Mouse (Mus musculus) macrophage (primary cell): Measurements from ENCODE around the gene Cd68. TPM values are rescaled to one million over a fixed set of nuclear protein-coding genes. Genes with fewer than 3 reads are reported as not detected.

Source experiments
- H3K27ac ChIP-seq: fragments of 350-480 bp; formaldehyde crosslinking; 2 replicates; pipeline ENCODE4 v1.9.0; 2021
- H3K36me3 ChIP-seq: fragments of 350-480 bp; formaldehyde crosslinking; 2 replicates; pipeline ENCODE4 v1.9.0; 2021; ENCODE audit errors: inconsistent target
- H3K4me3 ChIP-seq: fragments of 350-480 bp; formaldehyde crosslinking; 2 replicates; pipeline ENCODE4 v1.9.0; 2021; ENCODE audit errors: inconsistent target
- H3K79me2 ChIP-seq: fragments of 350-480 bp; formaldehyde crosslinking; 2 replicates; pipeline ENCODE4 v1.9.0; 2021; ENCODE audit errors: inconsistent target
- WGBS: methylation state at CpG from one replicate; pipeline ENCODE4 v1.1.7; 2026; ENCODE audit warnings: inconsistent platforms; ENCODE audit not compliant: missing documents; 5-methylcytosine and 5-hydroxymethylcytosine counted together
- polyA plus RNA-seq: library from polyadenylated mRNA; stranded (reverse); fragments of 250-400 nt; gene quantifications from 3 replicates; pipeline ENCODE4 v1.2.4, GENCODE M21; 2018; ENCODE audit warnings: inconsistent platforms
- total RNA-seq, 78 experiments: library from RNA; depleted of rRNA; stranded (reverse); fragments of 250-400 nt; gene quantifications; 1 replicate in 9 of 78; 2 replicates in 24 of 78; 3 replicates in 43 of 78; 4 replicates in 2 of 78; pipeline ENCODE4 v1.2.4; 2018; ENCODE audit warnings: inconsistent platforms in 56 of 78

Gene Cd68
- total RNA-seq (2018; cell fraction: chromatin; rRNA removed) = 100 to 1,000 TPM in 22 of 26 experiments, 10 to 100 TPM in 4; 70.0 to 246 (median 131) TPM
- 1,000 to 10,000 TPM; 1,546 to 3,140 (median 2,433) TPM for total RNA-seq (2018; cell fraction: cytosol; rRNA removed)
- total RNA-seq (2018; cell fraction: nucleus; rRNA removed) = 1,000 to 10,000 TPM in 9 of 26 experiments, 100 to 1,000 TPM in 17; 241 to 1,293 (median 906) TPM
- polyA plus RNA-seq = 3,562 to 8,261 TPM (median 3,776 TPM) in 3 replicates

DNA sequence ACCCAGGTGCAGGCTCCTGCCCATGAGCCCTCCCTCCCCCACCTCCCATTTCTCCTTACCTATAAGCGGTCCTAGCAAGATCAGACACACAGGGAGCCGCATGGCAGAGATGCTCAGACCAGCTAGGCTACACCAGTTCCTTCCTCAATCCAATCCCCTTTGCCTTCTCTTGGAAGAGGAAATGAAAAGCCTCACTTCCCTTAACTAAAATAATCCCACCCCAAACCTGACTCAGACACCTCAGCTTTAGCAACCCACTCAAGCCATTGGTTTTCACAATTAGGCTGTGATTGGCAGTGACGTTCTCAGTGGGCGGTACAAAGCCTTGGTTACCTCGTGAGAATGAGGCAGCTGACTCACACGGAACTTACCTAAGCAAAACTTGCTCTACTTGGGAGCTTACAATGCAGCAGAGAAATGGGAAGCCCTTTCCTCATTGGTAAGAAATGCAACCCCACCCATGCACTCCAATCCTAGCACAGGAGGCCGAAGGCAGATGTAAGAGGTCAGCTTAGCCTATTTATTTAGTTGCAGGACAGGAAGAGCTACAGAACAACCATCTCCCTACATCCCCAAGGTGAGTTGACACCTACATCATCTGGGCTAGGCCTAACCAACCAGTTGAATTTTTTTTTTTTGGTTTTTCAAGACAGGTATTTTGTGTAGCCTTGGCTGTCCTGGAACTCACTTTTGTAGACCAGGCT, at the start of gene Cd68:
Gene Cd68 (minus strand): TSS at position 193 of the 704 bp plus-strand sequence.
- WGBS = 5% methylated on average over 5 of the region's 7 CpGs
- Histone ChIP-seq H3K36me3 (peaks cover 22% of the 10 kb centered on the region; the same call in 1 of the 2 replicates), H3K4me3 (peak within 1 kb of the TSS; percentile 88), H3K79me2 (peaks cover 87% of the 10 kb centered on the region), H3K27ac (peak within 1 kb of the TSS; percentile 100)

DNA sequence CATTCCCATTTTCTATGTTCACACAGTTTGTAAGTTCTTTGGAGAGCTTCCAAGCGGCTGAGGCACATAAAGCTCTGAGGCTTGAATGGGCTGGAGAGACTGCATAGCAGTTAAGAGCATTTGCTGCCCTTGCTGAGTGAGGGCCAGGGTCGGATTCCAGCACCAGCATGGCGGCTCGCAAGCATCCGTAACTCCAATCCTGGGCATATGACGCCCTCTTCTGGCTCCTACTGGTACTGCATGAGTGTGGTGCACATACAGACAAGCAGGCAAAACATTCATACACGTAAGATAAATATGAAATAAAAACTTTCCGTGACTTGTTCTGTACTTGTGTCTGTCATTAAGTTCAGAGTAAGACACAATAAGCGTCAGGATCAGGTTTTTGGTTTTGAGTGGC, 49.5 kb upstream of the Cd68 start:
- 87% methylated on average over 9 of the region's 9 CpGs for WGBS
- Histone ChIP-seq H3K27ac (no peak overlapping the region), H3K4me3 (no peak overlapping the region), H3K36me3 (no peaks in the 10 kb centered on the region), H3K79me2 (no peaks in the 10 kb centered on the region)

DNA sequence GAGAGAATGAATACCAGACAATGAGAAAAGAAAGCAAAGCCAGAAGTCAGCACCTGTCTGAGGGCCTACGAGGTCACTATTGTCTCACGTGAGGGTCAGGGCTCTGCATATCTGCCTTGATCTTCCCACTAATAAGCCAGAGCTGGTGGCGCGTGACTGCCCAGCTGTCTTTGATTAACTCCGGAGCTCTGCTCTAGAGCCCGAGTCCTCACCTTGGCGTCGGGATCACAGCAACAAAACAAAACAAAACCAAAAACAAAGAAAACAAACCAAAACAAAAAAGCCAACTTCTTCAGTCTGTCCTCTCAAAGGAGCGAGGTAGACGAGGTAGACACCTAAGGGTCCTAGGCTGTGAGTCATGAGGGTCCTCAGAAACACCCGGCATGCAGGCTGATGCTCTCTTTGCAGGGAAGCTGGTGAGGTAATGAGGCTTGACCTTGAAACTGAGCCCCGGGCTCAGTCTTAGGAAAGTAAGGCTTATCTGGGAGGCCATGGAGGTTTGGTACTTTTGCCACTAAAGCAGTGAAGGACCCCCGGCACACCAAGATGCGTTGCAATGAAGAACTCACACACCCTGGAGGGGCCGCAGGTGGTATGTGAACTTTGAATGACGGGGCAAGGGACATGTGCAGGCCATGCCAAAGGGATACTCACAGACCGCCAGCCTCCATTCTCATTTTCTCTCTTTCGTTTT, 48.8 kb upstream of the Cd68 start:
- Histone ChIP-seq H3K27ac (no peak overlapping the region), H3K4me3 (no peak overlapping the region), H3K36me3 (no peaks in the 10 kb centered on the region), H3K79me2 (no peaks in the 10 kb centered on the region)
- 95% methylated on average over 18 of the region's 18 CpGs for WGBS

DNA sequence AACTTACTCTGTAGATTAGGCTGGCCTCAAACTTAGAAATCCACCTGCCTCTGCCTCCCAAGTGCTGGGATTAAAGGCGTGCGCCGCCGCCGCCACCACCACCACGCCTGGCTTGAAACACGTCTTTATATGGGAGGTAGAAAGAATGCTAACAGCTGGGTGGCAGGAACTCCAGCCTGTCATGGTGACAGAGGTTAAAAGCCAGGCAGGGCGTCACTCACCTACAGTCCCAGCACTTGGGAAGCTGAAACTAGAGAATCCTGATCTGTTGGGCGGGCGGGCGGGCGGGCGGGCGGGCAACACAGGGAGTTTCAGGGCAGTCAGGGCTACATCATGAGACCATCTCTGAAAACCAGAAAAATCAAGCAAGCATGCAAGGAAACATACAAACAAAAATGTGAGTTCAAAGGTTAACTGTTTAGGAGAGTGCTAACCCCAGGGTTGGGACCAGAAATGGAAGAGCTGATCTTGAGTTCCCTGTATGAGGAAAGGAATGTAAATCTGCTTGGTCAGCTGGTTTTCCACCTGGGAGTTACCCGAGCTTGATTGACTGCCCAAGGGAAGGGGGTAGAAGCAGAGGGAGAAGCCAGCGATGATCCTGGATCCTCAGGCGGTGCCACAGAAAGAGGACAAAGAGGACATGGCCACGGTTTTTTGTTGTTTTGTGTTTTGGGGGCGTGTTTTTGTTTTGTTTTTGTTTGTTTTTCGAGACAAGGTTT, 47.2 kb upstream of the Cd68 start:
- no peak overlapping the region for H3K4me3 ChIP-seq
- no peak overlapping the region for H3K27ac ChIP-seq
- H3K36me3 ChIP-seq = no peaks in the 10 kb centered on the region
- 98% methylated on average over 8 of the region's 20 CpGs for WGBS
- no peaks in the 10 kb centered on the region for H3K79me2 ChIP-seq

DNA sequence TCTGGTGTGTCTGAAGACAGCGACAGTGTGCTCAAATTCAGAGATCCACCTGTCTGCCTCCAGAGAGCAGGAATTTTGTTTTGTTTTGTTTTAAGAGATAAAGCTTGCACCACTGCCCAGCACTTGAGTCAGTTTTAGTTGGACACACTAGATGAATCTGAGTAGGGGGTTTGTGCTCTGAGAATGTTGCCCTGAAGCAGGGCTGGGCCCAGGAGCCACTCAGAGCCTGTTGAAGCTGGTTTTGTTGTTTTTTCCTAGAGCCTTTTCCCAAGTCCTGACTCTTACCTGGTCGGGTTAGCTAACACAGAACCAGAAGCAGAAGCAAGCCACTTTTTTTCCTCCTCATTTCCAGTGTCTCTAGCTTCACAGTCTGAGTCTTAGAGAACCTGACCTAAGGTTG, 45.1 kb upstream of the Cd68 start:
- Histone ChIP-seq H3K36me3 (no peaks in the 10 kb centered on the region), H3K4me3 (no peak overlapping the region), H3K79me2 (no peaks in the 10 kb centered on the region), H3K27ac (no peak overlapping the region)
- WGBS = 76% methylated on average over 2 of the region's 2 CpGs

DNA sequence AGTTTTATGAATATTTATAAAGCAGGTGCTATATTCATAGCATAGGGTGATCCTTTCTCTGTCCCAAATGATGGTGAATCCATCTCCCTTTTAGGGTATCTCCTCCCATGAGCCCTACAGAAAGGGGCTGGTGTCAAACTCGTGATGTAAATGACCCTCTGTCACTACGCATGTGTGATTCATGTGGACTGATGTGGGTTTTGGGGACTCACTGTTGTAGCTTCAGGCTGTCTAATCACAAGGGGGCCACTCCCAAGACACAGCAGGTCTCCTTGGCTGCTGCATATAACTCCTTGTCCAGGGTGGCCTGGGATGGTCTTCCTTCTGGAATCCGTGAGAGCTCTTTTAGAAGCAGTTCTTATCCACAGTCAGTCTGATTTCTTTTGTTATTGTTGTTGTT, 44.5 kb upstream of the Cd68 start:
- no peak overlapping the region for H3K27ac ChIP-seq
- no peaks in the 10 kb centered on the region for H3K79me2 ChIP-seq
- no peak overlapping the region for H3K4me3 ChIP-seq
- H3K36me3 ChIP-seq = no peaks in the 10 kb centered on the region
- 100% methylated on average over 3 of the region's 3 CpGs for WGBS

DNA sequence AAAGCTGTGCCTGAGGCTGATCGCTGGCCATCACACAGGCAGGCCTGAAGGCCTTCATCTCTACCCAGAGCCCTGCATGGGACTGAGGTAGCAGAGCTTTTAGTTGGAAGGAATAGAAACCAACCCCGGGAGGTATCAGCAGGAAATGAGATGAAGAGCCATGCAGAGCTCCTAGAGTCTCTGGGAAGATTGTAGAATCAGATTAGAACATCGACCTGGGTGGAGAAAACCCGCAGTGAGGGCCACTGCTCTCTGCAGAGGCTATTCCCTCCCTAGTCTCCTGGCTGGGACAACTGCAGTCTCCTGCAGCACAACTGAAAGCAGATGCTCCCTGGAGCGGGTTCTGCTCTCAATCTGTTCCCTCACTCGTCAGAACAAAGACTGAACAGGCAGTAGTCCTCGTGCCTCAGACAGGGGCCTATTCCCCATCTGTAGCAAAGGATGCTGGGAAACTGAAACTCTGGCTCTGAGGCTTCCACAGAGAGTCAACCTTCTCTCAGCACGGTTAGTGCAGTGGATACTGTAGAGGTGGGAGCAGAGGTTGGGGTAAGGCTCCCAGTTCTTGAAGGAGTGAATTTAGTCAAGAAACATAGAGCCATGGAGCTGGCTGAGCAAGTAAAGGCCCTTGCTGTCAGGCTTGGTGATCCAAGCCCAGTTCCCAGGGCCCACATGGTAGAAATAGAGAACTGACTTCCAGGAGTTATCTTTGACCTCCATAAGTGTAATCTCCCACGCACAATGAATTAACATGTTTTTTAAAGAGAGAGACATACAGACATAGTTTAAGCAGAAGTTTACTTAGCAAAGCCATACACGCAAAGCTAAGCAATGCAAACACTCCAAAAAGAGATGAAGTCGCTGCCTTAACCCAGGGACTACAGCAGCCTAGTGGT, 43.8 kb upstream of the Cd68 start:
- Histone ChIP-seq H3K79me2 (no peaks in the 10 kb centered on the region), H3K4me3 (no peak overlapping the region), H3K36me3 (no peaks in the 10 kb centered on the region), H3K27ac (no peak overlapping the region)
- WGBS = 85% methylated on average over 10 of the region's 11 CpGs

DNA sequence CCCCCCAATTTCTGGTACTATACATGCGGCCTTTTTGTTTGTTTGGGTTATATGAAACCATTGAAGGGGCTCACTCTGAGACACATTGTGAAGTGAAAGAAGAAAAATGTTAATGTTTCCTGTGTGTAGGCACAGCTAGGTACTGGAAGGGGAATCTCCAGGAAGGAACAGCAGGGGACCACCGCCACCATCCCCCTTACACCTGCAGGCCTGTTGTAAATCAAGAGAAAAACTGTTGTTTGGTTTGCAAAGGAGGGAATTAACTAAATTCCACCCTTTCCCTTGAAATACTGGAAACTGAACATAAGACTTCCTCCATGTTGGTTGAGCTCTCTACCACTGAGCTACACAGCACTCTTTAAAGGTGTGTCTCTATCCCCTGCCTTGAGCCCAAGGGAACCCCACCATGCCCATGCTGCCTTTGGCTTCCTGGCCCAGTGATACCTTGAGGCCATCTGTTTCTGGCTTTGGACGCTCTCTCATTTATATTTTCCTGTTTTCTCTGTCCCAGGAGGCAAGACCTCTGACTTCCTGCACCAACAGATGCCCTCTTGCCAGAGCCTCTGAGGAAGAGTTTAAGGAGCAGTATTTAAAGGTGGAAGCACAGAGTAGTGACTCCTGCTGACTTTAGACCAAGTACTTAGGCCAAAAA, 42.8 kb upstream of the Cd68 start:
- no peaks in the 10 kb centered on the region for H3K79me2 ChIP-seq
- no peaks in the 10 kb centered on the region for H3K36me3 ChIP-seq
- no peak overlapping the region for H3K27ac ChIP-seq
- WGBS = 100% methylated on average over 3 of the region's 3 CpGs
- no peak overlapping the region for H3K4me3 ChIP-seq

DNA sequence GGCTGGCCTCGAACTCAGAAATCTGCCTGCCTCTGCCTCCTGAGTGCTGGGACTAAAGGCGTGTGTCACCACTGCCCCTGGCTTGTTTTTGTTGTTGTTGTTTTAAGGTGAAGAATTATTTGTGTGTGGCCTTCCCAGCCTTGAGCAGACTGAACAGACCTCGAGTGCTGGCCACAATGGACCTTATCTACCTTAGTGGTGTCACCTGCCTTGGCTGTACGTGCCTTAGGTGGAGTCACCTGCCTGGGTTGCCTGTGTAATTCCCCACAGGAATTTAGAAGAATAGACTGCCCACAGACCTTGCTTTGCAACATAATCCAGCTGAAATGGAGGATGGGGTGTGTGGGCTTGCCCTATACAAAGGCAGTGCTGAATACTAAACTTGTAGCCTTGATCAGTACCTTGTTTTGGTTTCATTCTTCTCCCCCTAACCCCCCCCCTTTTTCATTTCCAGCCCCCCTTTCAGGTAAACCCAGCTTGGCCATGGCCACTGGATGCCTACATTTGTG, 42.0 kb upstream of the Cd68 start:
- 100% methylated on average over 2 of the region's 4 CpGs for WGBS
- H3K79me2 ChIP-seq = no peaks in the 10 kb centered on the region
- no peak overlapping the region for H3K4me3 ChIP-seq
- no peak overlapping the region for H3K27ac ChIP-seq
- no peaks in the 10 kb centered on the region for H3K36me3 ChIP-seq

DNA sequence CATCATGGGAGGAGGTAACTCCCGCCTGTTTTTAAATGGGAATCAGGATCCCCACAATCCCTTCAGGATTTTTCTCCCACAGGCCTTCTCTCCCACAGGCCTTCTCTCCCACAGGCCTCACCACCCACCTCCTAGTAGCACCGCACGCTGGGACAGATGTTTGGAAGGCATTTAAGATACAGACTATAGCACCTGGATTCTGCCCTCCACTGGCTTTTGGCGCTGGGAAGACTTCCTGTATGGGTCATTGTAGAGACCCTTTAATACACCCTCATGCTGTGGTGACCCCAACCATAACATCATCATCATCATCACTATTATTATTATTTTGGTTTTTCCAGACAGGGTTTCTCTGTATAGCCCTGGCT, 41.5 kb upstream of the Cd68 start:
- no peak overlapping the region for H3K27ac ChIP-seq
- no peaks in the 10 kb centered on the region for H3K79me2 ChIP-seq
- 100% methylated on average over 4 of the region's 4 CpGs for WGBS
- no peaks in the 10 kb centered on the region for H3K36me3 ChIP-seq
- no peak overlapping the region for H3K4me3 ChIP-seq

DNA sequence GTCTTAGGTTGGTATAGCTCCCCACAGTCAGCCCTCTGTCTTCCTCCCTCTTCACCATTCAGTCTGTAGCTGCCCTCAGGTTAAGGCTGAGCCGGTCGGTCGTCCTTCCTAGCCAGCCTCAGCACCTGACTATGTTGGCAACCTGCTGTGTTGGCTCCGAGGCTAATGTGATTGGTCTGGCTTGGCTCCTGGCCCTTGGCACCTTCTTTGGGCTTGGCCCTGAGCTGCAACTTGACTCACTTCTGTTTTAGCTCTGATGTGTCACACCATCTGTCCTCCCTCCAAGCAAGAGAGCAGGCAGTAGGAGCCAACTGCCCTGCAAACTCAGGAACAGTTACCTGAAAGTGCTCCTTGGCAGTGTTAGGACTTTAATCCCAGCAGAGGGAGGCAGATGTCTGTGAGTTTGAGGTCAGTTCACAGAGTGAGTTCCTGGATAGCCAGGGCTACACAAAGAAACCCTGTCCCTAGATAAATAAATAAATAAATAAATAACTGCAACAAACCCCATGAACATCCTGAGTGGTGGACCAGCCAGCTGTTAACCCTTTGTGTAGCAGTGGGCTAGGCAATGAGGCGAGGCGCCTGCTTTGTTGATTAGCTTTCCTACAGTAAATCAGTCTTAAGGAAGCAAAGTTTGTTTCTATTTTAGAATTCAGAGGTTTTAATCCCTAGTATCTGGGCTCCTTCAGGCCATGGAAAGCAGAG, 41.0 kb upstream of the Cd68 start:
- Histone ChIP-seq H3K27ac (no peak overlapping the region), H3K36me3 (no peaks in the 10 kb centered on the region), H3K4me3 (no peak overlapping the region), H3K79me2 (no peaks in the 10 kb centered on the region)
- 81% methylated on average over 6 of the region's 6 CpGs for WGBS

DNA sequence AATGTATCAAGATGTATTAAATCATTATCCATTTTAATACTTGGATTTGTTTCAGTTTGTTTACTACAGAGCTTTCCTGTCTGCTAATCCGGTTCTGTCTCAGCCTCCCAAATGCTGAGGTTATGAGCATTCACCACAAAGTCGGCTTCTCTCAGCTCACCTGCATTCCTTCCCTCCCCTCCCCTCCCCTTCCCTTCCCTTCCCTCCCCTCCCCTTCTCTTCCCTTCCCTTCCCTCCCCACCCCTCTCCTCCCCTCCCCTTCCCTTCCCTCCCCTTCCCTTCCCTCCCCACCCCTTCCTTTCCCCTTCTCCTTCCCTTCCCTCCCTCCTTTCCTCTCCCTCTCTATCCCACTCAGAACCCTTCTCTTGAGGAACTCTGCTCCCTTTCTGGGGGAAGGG, 38.7 kb upstream of the Cd68 start:
- no peaks in the 10 kb centered on the region for H3K36me3 ChIP-seq
- no CpG with 5 or more reads among the region's 2 CpGs for WGBS
- no peak overlapping the region for H3K27ac ChIP-seq
- no peaks in the 10 kb centered on the region for H3K79me2 ChIP-seq
- no peak overlapping the region for H3K4me3 ChIP-seq
